Mouse (Mus musculus) embryonic facial prominence, embryonic 14.5 days (tissue): ENCODE results near the gene Dnajc7. TPM values are rescaled to one million over a fixed set of nuclear protein-coding genes. Genes with fewer than 3 reads are reported as not detected.

ENCODE experiments used
- ATAC-seq: fragments of 200-750 bp; cut with Nextera tagmentation; 2 replicates; pipeline ENCODE4 v1.8.0; 2017; ENCODE audit warnings: low read depth, moderate number of reproducible peaks, moderate TSS enrichment
- DNase-seq: peaks from one replicate; pipeline ENCODE4 v3.0.0-alpha.2; 2015; ENCODE audit warnings: low spot score
- H3K27ac ChIP-seq: fragments of 300-500 bp; sonication (generic); replicated peaks from 2 replicates; pipeline ENCODE4 v1.5.1; 2014; ENCODE audit warnings: low read depth, mild to moderate bottlenecking, low read length, moderate library complexity
- H3K27me3 ChIP-seq: fragments of 300-500 bp; sonication (generic); replicated peaks from 2 replicates; pipeline ENCODE4 v1.6.1; 2014; ENCODE audit warnings: low read length; ENCODE audit not compliant: control insufficient read depth, insufficient read depth
- H3K36me3 ChIP-seq: fragments of 300-500 bp; sonication (generic); 2 replicates; pipeline ENCODE4 v1.6.1; 2014; ENCODE audit warnings: low read length, mixed read lengths; ENCODE audit not compliant: control insufficient read depth, insufficient read depth
- H3K4me1 ChIP-seq: fragments of 300-500 bp; sonication (generic); 2 replicates; pipeline ENCODE4 v1.6.1; 2014; ENCODE audit warnings: antibody characterized with exemption, low read length; ENCODE audit not compliant: control insufficient read depth, insufficient read depth
- H3K4me2 ChIP-seq: fragments of 300-500 bp; sonication (generic); 2 replicates; pipeline ENCODE4 v1.6.1; 2014; ENCODE audit warnings: low read depth, mild to moderate bottlenecking, low read length, moderate library complexity, mixed read lengths
- H3K4me3 ChIP-seq: fragments of 300-500 bp; sonication (generic); 2 replicates; pipeline ENCODE4 v1.5.1; 2014; ENCODE audit warnings: low read depth, mild to moderate bottlenecking, low read length
- H3K9ac ChIP-seq: fragments of 300-500 bp; sonication (generic); 2 replicates; pipeline ENCODE4 v1.6.1; 2014; ENCODE audit warnings: low read depth, mild to moderate bottlenecking, low read length, moderate library complexity, mixed read lengths
- H3K9me3 ChIP-seq: fragments of 300-500 bp; sonication (generic); 2 replicates; pipeline ENCODE4 v1.6.1; 2016; ENCODE audit warnings: low read length; ENCODE audit not compliant: control insufficient read depth
- WGBS: fragments of 180-500 bp; shearing (Covaris S2); extraction: QIAGEN DNeasy Blood & Tissue Kit; methylation state at CpG from one replicate; pipeline ENCODE4 v1.1.7; 2014; 5-methylcytosine and 5-hydroxymethylcytosine counted together
- polyA plus RNA-seq: library from polyadenylated mRNA; unstranded; fragments of >200 nt; fragmentation: Nextera tagmentation; extraction: Ambion mirVana; gene quantifications from 2 replicates; pipeline ENCODE4 v1.2.1, GENCODE M21; 2014

Dnajc7 gene
- polyA plus RNA-seq, 1 experiment from 2014 or later = 58.2 TPM

GRCm38 (mm10) chr11:100603155-100603554, 16.8 kb downstream of the Dnajc7 start:
- Histone ChIP-seq H3K9ac (no peak overlapping the region), H3K36me3 (peaks cover 55% of the 10 kb centered on the region)
- no peak for ATAC-seq

GRCm38 (mm10) chr11:100601372-100601771, 18.6 kb downstream of the Dnajc7 start:
- Histone ChIP-seq H3K4me2 (no peak overlapping the region), H3K9me3 (no peaks in the 10 kb centered on the region), H3K4me3 (no peak overlapping the region), H3K27ac (no peak overlapping the region), H3K9ac (no peak overlapping the region), H3K4me1 (no peaks in the 10 kb centered on the region), H3K36me3 (peaks cover 69% of the 10 kb centered on the region), H3K27me3 (no peaks in the 10 kb centered on the region)
- ATAC-seq (no peak), DNase-seq (no peak)
- WGBS = 95% methylated on average over 3 of the region's 3 CpGs

More at GRCm38 (mm10) chr11:100603155-100603554, 16.8 kb downstream of the Dnajc7 start:
- DNase-seq = no peak
- no peak overlapping the region for H3K4me2 ChIP-seq
- H3K4me1 ChIP-seq = no peaks in the 10 kb centered on the region
- no peak overlapping the region for H3K27ac ChIP-seq
- no peaks in the 10 kb centered on the region for H3K27me3 ChIP-seq
- no peaks in the 10 kb centered on the region for H3K9me3 ChIP-seq
- WGBS = 93% methylated on average over 9 of the region's 9 CpGs
- H3K4me3 ChIP-seq = no peak overlapping the region

GRCm38 (mm10) chr11:100598074-100598473, 21.9 kb downstream of the Dnajc7 start:
- no peak for DNase-seq
- WGBS = 89% methylated on average over 4 of the region's 4 CpGs
- H3K4me3 ChIP-seq = no peak overlapping the region
- H3K27me3 ChIP-seq = no peaks in the 10 kb centered on the region
- no peaks in the 10 kb centered on the region for H3K9me3 ChIP-seq
- no peak overlapping the region for H3K4me2 ChIP-seq
- peaks cover 95% of the 10 kb centered on the region for H3K36me3 ChIP-seq
- H3K9ac ChIP-seq = no peak overlapping the region
- no peaks in the 10 kb centered on the region for H3K4me1 ChIP-seq
- H3K27ac ChIP-seq = no peak overlapping the region
- ATAC-seq = no peak

GRCm38 (mm10) chr11:100595533-100595932, 24.4 kb downstream of the Dnajc7 start:
- H3K27me3 ChIP-seq = no peaks in the 10 kb centered on the region
- no peak overlapping the region for H3K9ac ChIP-seq
- H3K27ac ChIP-seq = no peak overlapping the region
- 77% methylated on average over 4 of the region's 4 CpGs for WGBS
- H3K9me3 ChIP-seq = no peaks in the 10 kb centered on the region
- H3K36me3 ChIP-seq = peaks cover 100% of the 10 kb centered on the region
- H3K4me2 ChIP-seq = no peak overlapping the region
- ATAC-seq (no peak), DNase-seq (no peak)
- H3K4me1 ChIP-seq = no peaks in the 10 kb centered on the region
- no peak overlapping the region for H3K4me3 ChIP-seq

- Histone ChIP-seq H3K36me3 (peaks cover 100% of the 10 kb centered on the region), H3K4me3 (no peak overlapping the region), H3K9ac (no peak overlapping the region), H3K27ac (no peak overlapping the region), H3K4me1 (no peaks in the 10 kb centered on the region), H3K27me3 (no peaks in the 10 kb centered on the region), H3K4me2 (no peak overlapping the region), H3K9me3 (no peaks in the 10 kb centered on the region)
- 84% methylated on average over 7 of the region's 7 CpGs for WGBS
- DNase-seq (no peak), ATAC-seq (no peak)
Observed at GRCm38 (mm10) chr11:100594608-100595007, 25.4 kb downstream of the Dnajc7 start.

- H3K9me3 ChIP-seq = no peaks in the 10 kb centered on the region
- no peak overlapping the region for H3K4me3 ChIP-seq
- WGBS = 87% methylated on average over 11 of the region's 11 CpGs
- H3K9ac ChIP-seq = no peak overlapping the region
- no peak overlapping the region for H3K27ac ChIP-seq
- H3K27me3 ChIP-seq = no peaks in the 10 kb centered on the region
- H3K4me1 ChIP-seq = no peaks in the 10 kb centered on the region
- peaks cover 100% of the 10 kb centered on the region for H3K36me3 ChIP-seq
- H3K4me2 ChIP-seq = no peak overlapping the region
- no peak for ATAC-seq
- DNase-seq = no peak
Observed at GRCm38 (mm10) chr11:100592346-100593046, 27.5 kb downstream of the Dnajc7 start.

- H3K9ac ChIP-seq = no peak overlapping the region
- H3K27me3 ChIP-seq = no peaks in the 10 kb centered on the region
- H3K36me3 ChIP-seq = peaks cover 100% of the 10 kb centered on the region
- H3K4me2 ChIP-seq = no peak overlapping the region
- H3K4me3 ChIP-seq = no peak overlapping the region
- no peak for ATAC-seq
- no peak for DNase-seq
- H3K4me1 ChIP-seq = no peaks in the 10 kb centered on the region
- no peaks in the 10 kb centered on the region for H3K9me3 ChIP-seq
- no peak overlapping the region for H3K27ac ChIP-seq
- 92% methylated on average over 2 of the region's 2 CpGs for WGBS
Observed at GRCm38 (mm10) chr11:100588462-100588861, 31.5 kb downstream of the Dnajc7 start.

- Histone ChIP-seq H3K9me3 (no peaks in the 10 kb centered on the region), H3K36me3 (peaks cover 100% of the 10 kb centered on the region), H3K27ac (no peak overlapping the region), H3K4me1 (no peaks in the 10 kb centered on the region), H3K9ac (no peak overlapping the region), H3K4me2 (no peak overlapping the region), H3K27me3 (no peaks in the 10 kb centered on the region), H3K4me3 (no peak overlapping the region)
- DNase-seq = no peak
- ATAC-seq = no peak
- 97% methylated on average over 3 of the region's 3 CpGs for WGBS
Observed at GRCm38 (mm10) chr11:100585148-100585547, 34.8 kb downstream of the Dnajc7 start.

GRCm38 (mm10) chr11:100584561-100584961, 35.4 kb downstream of the Dnajc7 start:
- H3K27me3 ChIP-seq = no peaks in the 10 kb centered on the region
- no peaks in the 10 kb centered on the region for H3K4me1 ChIP-seq
- no peak overlapping the region for H3K4me3 ChIP-seq
- H3K4me2 ChIP-seq = no peak overlapping the region
- no peak overlapping the region for H3K9ac ChIP-seq
- WGBS = 94% methylated on average over 7 of the region's 7 CpGs
- peaks cover 100% of the 10 kb centered on the region for H3K36me3 ChIP-seq
- H3K9me3 ChIP-seq = no peaks in the 10 kb centered on the region
- ATAC-seq = no peak
- H3K27ac ChIP-seq = no peak overlapping the region
- DNase-seq = no peak
